Mouse (Mus musculus) left cerebral cortex, adult 11 months (tissue): Measurements from ENCODE around the gene Med9.
"Not testable (repeated sequence)": the region's sequence is repeated elsewhere in the genome, so short reads cannot be mapped to it uniquely, and the experiment has no call there.

Source experiments
- DNase-seq: peaks from one replicate; pipeline ENCODE4 v3.0.0; 2022; ENCODE audit warnings: low spot score

Gene Med9

DNA sequence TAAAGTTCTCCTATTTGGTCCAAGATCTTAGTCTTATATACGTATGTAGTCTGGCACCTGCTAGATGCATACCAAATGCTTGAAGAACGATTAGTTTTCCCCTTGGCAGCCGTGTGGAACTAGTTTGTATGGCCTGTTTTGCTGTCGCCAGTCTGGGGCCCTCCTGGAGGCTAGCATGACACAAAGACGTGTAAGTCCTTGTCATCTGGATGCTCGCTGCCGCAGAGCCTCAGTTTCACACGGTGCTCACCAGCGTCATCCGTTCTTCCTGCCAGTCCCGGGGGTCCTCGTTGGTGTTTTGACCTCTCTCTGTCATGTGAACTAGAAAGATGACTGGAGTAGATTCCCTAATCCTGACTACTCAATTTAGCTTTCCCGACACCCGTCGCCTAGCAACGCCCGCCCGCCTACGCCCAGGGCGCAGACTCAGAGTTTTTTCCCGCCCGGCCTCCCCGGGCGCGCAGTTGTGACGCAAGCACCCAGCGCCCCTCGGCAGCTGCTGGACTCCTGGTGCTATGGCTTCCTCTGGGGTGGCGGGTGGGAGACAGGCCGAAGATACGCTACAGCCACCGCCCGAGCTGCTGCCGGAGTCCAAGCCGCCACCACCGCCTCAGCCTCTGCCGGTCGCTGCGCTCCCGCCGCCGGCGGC lies at the start of gene Med9:
TSS of gene Med9 (plus strand) at position 455 of the 649 bp plus-strand sequence.
- peak; percentile 91 for DNase-seq

DNA sequence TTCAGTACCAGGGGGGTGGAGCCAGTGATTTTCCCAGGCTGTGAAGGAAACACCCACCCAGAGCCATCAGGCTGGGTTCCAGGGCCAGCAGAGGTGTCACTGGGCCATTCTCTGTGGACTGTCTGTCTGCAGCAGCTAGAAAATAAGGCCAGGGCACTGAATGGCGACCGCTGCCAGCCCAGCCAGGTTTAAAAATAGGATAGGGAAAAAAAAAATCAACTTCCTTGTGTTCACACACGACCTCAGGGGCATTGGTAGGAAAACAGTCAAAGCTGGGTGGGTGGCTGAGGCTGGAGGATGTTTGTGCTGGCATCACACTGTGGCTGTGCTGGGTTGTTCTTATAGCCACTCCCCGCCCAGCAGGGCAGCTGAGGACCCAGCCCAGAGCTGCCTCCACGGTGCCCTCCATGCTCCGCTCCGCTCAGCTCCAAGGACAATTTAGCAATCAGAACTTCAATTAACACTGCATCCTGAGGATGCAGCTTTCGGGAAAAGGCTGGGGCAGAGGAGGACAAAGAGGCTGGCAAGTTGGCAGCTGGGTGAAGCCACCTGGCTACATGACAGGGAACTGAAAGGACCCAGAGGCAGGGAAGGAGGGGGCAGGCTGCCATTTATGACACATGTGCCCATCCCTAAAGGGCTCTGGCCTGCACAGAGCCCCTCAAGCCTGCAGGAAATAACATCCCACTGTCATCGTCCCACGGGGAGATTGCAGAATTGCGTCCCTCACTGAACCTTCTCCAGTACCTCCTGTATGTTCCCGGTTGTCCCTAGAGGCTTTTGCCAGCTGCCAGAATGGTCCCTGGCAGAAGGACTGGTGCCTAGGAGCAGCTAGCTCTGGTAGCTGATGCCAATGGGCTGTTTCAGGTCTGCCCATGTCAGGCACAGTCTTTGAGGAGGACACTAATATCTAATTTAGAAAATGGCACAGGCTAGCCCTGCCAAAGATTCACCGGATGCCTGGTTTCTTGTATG lies 48.0 kb upstream of the Med9 start:
- DNase-seq, result no peak

DNA sequence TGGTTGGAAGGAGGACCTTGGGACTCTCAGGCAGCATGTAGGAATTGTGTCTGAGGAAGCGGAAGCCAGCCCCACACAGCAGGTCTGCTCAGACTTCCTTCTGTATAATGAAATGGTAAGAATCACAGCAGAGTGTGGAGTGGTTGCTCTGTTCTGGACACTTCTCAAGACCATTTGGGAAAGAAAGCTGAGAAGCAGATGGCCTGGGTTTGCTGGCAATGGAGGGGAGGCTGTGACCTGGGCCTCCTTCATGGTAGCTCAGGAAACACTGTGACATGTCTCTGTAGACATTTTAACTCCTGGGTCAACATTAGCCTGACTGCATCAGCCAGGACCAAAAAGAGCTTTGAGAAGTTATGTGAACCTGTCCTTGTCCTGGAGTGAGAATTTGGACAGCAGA lies 47.0 kb upstream of the Med9 start:
- DNase-seq, result no peak

DNA sequence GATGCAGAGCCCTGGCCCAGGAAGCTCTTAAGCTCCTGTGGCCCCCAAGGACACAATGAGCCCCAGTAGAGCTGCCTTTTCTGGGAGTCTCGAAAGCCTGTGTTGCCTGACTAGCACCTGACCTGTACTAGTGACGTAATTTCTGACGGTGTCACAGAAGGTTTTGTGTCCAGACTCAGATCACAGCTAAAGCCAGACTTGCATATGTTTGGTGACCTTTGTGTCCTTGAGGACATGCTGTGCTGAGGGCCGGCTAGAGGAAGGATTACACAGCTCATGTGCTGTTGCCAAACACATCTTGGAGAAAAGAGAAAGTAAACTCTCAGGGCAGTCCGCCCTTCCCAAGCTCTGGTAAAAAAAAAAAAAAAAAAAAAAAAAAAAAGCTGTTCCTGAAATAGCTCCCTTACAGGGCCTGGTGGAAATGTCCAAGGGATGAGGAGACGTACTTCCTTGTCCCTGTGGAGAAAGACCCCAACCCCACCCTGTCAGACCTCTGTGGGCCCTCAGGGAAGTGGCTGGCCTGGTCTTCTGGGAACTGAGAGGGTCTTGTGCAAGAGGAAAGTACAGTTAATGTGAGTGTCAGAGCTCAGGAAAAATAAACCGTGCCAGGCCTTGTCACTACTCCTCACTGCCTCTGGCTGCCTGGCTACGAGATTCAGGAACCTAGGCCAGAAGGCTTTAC lies 45.8 kb upstream of the Med9 start:
- no peak for DNase-seq

DNA sequence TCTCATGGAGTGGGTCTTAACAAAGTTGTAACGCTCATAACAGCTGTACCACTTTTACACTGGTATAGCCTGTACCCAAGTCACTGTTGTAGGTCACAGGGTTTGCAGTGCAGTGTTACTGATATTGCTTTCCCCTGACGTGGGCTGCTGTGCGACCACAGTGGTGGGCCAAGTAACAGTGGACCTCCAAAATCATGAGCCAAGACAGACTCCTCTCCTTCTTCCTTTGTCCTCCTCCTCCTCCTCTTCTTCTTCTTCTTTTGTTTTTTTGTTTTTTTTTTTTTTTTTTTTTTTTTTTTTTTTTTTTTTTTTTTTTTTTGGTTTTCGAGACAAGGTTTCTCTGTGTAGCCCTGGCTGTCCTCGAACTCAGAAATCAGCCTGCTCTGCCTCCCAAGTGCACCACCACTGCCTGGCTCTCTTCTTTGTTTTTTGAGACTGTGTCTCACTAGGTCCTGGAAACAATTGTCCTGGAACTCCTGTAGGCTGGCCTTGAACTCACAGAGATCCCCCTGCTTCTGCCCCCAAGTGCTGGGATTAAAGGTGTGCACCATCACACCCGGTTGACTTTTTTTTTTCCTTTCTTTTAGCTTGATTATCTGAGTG lies 41.4 kb upstream of the Med9 start:
- DNase-seq, result no peak

DNA sequence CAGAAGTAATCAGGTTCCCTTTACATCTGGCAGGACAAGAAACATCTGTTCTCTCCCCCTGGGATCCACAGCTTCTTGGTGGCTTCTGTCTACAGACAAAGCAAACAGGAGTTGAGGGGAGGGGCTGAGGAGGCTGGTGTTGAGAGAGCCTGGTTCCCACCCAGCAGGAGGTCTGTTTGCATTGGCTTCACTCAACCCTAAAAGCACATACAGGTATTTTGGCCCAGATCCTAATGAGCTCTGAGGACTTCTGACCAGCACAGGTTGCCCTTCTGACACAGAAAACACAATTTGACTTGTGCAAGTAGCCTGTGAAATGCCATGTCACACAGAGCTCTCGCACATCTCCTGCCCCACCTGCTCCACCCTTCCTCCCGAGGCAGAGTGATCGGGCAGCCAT lies 39.6 kb upstream of the Med9 start:
- DNase-seq, result no peak

DNA sequence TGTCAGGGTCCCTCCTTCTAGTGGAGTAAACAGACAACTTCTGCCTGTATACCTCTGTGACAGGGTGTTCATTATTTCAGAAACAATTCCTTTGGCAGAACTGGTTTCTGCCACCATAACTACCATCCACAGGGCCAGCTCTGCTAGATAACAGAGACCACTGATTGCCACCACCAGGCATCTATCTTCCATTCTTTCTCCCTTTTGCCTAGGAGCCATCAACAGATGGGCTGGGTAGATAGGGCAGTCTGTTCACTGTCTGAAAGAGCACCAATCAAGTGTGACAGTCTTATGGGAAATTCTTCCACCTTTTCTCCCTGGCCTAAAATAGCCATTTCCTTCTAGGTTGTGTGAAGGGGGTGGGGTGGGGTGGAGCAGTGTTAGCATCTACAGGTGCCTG lies 37.4 kb upstream of the Med9 start:
- DNase-seq, result no peak

DNA sequence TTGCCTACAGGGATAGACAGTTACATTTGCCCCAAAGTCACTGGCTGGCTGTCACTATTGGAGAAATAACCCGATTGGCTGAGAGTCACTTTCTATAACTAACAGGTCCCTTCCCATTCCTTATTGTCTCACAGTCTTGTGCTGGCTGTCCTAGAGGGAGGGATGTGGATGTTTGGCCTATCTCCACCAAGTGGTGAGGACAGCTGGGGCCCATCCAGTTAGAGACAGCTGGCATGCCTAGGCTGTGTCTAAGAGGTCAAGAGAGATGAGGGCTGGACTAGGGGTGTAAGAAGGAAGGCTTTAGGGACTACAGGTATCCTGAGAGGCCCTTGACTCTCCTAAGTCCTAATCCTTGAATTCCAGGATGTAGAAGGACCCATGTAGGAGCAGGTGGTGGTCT lies 36.5 kb upstream of the Med9 start:
- no peak for DNase-seq

DNA sequence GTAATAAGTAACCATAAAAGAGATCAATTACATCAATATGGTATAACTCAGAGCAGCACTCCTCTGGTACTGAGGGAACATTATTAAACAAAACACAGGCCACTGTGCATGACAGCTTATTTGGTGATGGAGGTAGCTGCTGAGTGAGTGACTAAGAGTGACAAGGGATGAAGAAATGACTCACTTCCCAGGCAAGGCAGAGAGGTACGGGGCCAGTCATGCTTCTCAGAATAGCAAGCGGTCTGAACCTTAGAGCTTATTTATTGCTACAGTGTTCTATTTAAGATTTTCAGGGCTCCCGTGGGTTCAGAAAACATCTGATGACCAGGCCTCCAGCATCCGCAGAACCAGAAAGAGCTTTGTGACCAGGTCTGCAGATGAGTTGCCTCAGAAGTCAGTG lies 34.3 kb upstream of the Med9 start:
- no peak for DNase-seq

DNA sequence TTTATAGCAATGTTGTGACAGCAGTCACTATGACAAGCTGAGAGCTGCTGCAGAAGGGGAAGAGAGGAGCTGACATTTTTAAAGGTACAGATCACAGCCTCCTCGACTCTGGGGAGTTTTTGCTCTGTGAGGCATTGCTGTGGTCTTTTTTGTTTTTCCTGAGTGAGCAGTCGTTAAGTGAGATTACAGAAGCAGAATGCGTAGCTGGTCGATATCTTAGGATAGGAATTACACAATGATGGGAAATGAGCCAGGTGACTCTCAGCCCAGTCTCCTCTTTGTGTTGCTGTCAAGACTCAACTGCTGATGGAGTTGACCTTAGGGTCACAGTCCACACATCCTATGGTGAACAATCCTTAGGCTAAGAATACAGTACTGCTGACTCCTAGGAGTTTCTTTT lies 30.0 kb upstream of the Med9 start:
- DNase-seq, result no peak

DNA sequence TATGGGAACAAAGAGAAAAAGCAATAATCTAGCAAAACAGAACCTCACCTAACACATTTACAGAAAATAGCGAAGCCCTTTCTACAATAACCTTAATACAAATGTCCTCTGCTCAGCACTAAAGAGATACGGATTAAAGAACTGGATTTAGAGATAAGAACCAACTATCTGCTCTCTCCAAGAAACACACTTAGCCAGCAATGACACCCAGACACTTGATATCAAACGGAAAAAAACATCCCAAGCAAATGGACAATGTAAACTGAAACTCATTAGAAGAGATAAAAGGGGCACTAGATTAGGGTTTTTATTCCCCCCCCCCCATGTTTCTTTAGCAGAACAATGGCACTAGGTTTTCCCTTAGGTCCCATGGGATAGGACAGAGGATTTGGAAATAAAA lies 28.6 kb upstream of the Med9 start:
- no peak for DNase-seq

DNA sequence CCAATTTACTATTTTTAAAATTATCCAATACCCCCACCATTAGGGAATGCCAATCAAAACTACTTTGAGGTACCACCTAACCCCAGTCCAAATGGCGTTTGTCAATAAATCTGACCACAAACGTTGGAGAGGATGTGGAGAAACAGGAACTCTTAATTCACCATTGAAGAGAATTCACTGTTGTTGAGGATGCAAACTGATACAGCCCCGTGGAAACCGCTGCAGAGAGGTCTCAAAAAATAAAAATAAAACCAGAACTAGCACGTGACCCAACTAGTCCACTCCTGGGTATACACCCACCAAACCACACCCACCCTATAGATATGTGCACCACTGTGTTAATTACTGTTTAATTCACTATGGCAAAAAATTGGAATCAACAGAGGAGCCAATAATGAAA lies 27.7 kb upstream of the Med9 start:
- DNase-seq, result no peak

DNA sequence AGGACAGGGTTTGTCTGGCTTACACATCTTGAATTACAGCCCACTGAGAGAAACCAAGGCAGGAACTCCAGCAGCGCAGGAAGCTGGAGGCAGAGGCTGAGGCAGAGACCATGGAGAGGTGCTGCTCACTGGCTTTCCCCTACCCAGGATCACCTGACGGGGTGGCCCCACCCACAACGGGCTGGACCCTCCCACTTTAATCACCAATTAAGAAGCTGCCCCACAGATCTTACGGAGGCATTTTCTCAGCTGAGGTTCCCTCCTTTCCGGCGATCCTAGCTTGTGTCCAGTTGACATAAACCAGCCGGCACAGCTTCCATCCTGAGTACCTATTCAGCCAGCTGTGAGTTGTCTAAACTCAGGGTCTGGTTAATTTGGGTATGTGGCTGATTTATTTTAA lies 26.7 kb upstream of the Med9 start:
- DNase-seq, result no peak

DNA sequence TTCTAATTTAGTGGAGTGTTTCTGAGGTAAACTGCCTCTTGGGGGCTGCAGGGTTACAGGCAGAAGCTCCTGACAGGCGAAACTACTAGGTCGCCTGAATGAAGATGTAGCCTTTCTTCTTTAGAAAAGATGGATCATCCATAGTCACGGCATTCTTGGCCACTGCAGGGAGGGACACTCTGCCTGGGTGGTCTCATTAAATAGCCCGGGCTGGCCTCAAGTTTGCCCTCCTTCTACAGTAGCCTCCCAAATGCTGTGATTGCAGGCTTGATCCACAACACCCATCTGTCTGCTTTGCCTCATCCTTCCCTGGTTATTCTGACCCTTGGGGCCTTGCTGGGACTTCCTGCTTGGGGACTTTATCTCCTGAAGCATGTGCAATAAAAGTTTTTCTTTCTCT lies 18.0 kb upstream of the Med9 start:
- no peak for DNase-seq

DNA sequence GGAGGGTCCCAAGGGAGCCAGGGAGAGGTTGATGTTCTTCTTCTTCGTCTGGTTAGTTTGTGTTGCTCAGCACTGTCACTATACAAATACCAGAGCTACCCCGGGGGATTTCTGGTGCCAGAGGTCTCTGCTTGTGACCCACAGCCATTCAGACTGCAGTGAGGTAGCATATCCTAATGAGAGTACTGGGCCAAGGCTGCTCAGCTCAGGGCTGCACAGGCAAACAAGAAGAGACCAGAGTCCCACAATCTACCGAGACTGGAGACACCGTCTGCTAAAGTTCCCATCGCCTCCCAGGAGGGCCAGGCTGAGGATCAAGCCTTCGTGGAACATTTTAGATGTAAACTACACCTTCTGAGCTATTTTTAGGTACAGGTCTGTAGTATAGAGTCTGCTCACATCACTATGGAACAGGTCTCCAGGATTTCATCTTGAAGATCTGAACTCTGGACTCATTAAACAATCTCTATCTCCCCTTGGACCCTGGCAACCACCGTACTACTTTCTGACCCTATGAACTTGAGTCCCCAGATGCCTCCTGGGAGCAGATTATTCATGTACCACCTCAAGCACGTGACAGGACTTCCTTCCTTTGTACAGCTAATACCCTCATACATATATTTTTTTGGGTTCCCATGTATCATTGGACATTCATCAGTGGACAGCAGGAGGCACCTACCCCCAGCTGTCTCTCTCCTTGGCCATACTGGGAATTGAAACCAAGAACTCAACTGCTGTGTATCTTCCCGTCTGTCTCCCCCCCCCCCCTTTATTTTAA lies 15.3 kb upstream of the Med9 start:
- DNase-seq, result no peak

DNA sequence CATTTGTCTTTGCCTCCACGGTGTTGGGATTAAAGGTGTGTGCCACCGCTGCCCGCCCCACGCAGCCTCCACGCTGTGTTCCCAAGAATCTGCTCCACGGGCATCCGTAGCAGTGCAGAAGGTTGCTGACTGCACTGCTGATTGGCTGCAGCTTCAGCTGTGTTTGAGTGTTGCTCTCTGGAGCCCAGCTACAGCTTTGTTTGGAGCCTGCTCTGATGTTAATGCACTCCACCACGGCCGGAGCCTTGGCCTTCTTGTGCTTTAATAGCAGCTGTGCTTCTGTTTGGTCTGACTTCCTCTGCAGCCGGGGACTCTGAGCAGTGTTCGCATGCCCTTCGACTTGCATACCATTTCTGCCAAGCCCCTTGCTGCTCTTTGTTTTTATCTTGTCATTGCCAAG lies 14.1 kb upstream of the Med9 start:
- no peak for DNase-seq

DNA sequence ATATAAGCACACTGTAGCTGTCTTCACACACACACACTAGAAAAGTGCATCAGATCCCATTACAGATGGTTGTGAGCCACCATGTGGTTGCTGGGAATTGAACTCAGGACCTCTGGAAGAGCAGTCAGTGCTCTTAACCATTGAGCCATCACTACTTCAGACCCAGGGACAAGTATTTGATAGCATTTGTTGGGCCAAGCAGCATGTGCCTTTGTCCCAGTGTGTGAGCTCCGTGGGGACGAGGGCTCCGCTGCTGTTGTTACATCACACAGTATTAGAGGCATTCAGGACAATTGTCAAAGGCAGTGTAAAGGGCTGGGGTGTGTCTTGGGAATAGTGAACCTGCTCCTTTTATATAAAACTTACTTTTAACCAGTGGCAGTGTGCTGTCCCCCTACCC lies 11.0 kb upstream of the Med9 start:
- no peak for DNase-seq

DNA sequence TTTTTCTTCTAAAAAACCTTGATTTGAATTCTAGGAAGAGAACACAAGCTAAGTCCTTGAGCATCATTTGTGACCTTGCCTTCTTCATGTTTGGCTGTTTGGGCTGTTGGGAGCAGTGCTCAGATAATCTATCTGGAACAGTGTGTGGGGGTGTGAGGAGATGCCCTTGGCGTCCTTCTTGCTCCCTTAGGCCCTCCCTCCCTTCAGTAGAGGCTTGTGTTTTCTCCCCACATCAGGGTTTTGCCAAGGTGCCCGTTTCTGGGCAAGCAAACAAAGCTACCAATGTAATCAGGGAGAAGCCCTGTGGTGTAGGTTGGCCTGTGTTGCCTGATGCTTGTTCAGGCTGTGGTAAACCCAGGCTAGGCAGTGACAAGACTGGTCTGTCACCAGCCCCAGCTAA lies 10.4 kb upstream of the Med9 start:
- DNase-seq, result no peak

DNA sequence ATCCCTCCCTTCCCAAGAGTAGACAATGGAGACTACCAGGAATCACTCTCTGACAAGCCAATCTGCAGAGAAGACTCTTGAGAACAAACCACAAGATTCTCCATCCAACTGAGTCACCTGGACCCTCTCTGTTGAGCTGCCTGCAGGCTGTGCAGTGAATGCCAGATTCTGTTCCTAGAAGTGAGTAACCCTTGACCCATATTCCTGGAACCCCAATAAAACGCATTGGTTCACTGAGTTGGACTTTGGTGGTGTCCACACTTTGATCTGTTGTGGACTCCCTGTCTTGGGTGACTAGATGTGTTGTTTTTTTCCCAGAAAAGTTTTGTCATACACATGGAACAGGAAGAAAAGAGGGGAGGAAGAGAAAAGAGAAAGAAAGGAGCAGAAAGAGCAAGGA lies 8.2 kb upstream of the Med9 start:
- DNase-seq, result no peak

DNA sequence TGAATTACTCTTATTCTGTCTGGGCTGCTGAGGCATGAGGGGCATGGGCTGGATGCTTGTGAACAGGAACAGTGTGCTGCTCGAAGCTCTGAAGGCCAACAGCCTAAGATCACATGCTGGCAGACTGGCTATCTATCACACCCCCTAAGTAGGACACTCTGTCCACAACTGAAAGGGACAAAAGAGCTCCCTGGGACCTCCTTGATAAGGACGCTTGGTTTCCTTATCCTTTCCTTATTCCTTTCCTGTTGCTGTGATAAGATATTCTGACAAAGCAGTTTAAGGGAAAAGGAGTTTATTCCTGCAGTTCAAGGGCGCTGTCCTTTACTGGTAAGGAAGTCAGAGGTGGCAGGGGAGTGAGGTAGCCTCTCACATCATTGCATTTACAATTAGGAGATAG lies 7.4 kb upstream of the Med9 start:
- no peak for DNase-seq

DNA sequence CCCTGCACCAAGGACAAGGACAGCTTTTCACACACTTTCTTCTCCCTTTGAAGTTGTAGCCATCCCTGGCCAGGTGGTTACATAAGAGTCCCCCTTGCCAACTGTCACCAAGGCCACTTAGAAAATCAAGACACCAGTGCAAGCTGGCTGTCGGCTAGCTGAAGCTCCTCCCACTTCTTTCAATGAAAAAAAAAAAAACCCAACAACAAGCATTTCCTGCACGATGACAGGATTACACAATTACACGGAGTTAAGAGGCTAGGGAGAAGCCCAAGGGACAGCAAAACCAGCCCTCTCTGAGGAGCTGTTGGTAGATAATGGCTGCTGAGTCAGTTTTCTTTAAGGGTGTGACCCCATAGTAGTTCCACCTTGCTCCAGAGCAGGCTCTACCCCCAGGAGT lies 6.6 kb upstream of the Med9 start:
- no peak for DNase-seq

DNA sequence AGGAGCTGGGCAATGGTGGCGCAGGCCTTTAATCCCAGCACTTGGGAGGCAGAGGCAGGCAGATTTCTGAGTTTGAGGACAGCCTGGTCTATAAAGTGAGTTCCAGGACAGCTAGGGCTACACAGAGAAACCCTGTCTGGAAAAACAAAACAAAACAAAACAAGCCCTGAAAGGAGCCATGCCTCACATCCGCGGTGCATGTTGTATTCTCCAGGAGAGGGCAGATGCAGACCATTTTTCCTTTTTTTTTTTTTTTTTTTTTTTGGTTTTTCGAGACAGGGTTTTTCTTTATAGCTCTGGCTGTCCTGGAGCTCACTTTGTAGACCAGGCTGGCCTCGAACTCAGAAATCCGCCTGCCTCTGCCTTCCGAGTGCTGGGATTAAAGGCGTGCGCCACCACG lies 3.2 kb upstream of the Med9 start:
- not testable (repeated sequence) for DNase-seq
